ENCODE assay signal across 8 mouse cellular contexts in genomic region chr7:38227181-38227899, GRCm38 (mm10). TPM values are rescaled to one million over a fixed set of nuclear protein-coding genes. Genes with fewer than 3 reads are reported as not detected.
DNase-seq lines count a peak whose midpoint lies in the region; ATAC-seq and TF ChIP-seq lines count a peak whose summit lies in the region.

No protein-coding gene starts in this region.

- no peaks in the 10 kb centered on the region for H3K36me3 ChIP-seq in CH12.LX (replicated peaks in 1 of 2; ENCODE audit: control insufficient read depth in 1 of 2, insufficient read depth in 1 of 2, low read length in 1 of 2)
- H3K36me3 ChIP-seq in erythroblast, embryonic 14.5 days (ENCODE audit: control insufficient read depth): no peaks in the 10 kb centered on the region
- H3K36me3 ChIP-seq in heart, postnatal 0 days (replicated peaks; ENCODE audit: control insufficient read depth, insufficient read depth, low read length): no peaks in the 10 kb centered on the region

- peak overlapping the region; percentile 53 to 74 (median 55) for H3K4me3 ChIP-seq in CH12.LX (replicated peaks in 1 of 3; ENCODE audit: low read depth in 2 of 3, low read length in 2 of 3, poor library complexity in 1 of 3)
- H3K4me3 ChIP-seq in bone marrow macrophage, adult 2 months (ENCODE audit: insufficient read depth, low read length): peak overlapping the region; percentile 63
- peak overlapping the region; percentile 66 for H3K4me3 ChIP-seq in erythroblast, embryonic 14.5 days (replicated peaks)
- peak overlapping the region; percentile 69 for H3K4me3 ChIP-seq in heart, postnatal 0 days (ENCODE audit: low read depth, low read length)
- H3K4me3 ChIP-seq in lung, adult 2 months (replicated peaks; ENCODE audit: extremely low read depth, low read depth, low read length): peak overlapping the region; percentile 81

- dilution Hi-C loops in CH12.LX (cut with MboI; ENCODE audit: extremely low pct_ligation_motif_present, extremely low pct_unique_long_range_greater_than_20kb, low sequenced_read_pairs): no loop called here

- no peak for TF ChIP-seq RAD21 in CH12.LX (IDR thresholded peaks at IDR 0.05; ENCODE audit: low read depth, low read length)

- no peaks in the 10 kb centered on the region for H3K79me2 ChIP-seq in CH12.LX (replicated peaks; ENCODE audit: control insufficient read depth, extremely low read depth, insufficient read depth, poor library complexity, severe bottlenecking)

- no peak for TF ChIP-seq CTCF in CH12.LX (conservative IDR thresholded peaks at IDR 0.05 in 1 of 2, IDR thresholded peaks at IDR 0.05 in 1 of 2; ENCODE audit: low read depth in 2 of 2, low read length in 2 of 2)
- no peak for TF ChIP-seq CTCF in bone marrow macrophage, adult 2 months (IDR thresholded peaks at IDR 0.05; ENCODE audit: low read depth, low read length)
- TF ChIP-seq CTCF in heart, postnatal 0 days (IDR thresholded peaks at IDR 0.05; ENCODE audit: low read depth): no peak
- no peak for TF ChIP-seq CTCF in lung, adult 2 months (IDR thresholded peaks at IDR 0.05; ENCODE audit: insufficient read depth, low read length)

- no peak for DNase-seq in CH12.LX (ENCODE audit: extremely low read depth)
- DNase-seq in heart, postnatal 0 days (ENCODE audit: low spot score): peak; percentile 77
- DNase-seq in kidney, postnatal 25 days: peak; percentile 79 to 91
- peak; percentile 69 for DNase-seq in lung, adult 2 months
- peak; percentile 52 for DNase-seq in urinary bladder, postnatal 10 days (ENCODE audit: low spot score)

- TF ChIP-seq EP300 in CH12.LX (IDR thresholded peaks at IDR 0.05; ENCODE audit: low read length): no peak
- no peak for TF ChIP-seq EP300 in heart, postnatal 0 days (IDR thresholded peaks at IDR 0.05; ENCODE audit: low read depth)

- peaks cover 57% of the 10 kb centered on the region for H3K27me3 ChIP-seq in CH12.LX (replicated peaks)
- H3K27me3 ChIP-seq in erythroblast, embryonic 14.5 days (ENCODE audit: control insufficient read depth): peaks cover 6% of the 10 kb centered on the region
- no peaks in the 10 kb centered on the region for H3K27me3 ChIP-seq in heart, postnatal 0 days (ENCODE audit: control insufficient read depth, insufficient read depth, low read length)

- H3K4me1 ChIP-seq in CH12.LX (ENCODE audit: control insufficient read depth in 1 of 2, insufficient read depth in 2 of 2): peaks cover 10 to 14% of the 10 kb centered on the region in 2 experiments
- H3K4me1 ChIP-seq in bone marrow macrophage, adult 2 months (ENCODE audit: control insufficient read depth, insufficient read depth, low read length): peaks cover 7% of the 10 kb centered on the region
- H3K4me1 ChIP-seq in erythroblast, embryonic 14.5 days (ENCODE audit: control insufficient read depth): peaks cover 17% of the 10 kb centered on the region
- peaks cover 22% of the 10 kb centered on the region for H3K4me1 ChIP-seq in heart, postnatal 0 days (ENCODE audit: control insufficient read depth, insufficient read depth)
- H3K4me1 ChIP-seq in lung, adult 2 months (ENCODE audit: control insufficient read depth, insufficient read depth, low read length): no peaks in the 10 kb centered on the region; the same call in none of the 2 replicates

- H3K4me2 ChIP-seq in CH12.LX (ENCODE audit: insufficient read depth, low read depth, poor library complexity, severe bottlenecking): peak overlapping the region; percentile 64
- peak overlapping the region; percentile 73 for H3K4me2 ChIP-seq in heart, postnatal 0 days (ENCODE audit: low read depth, low read length)

- H3K27ac ChIP-seq in CH12.LX (ENCODE audit: insufficient read depth, low read depth): no peak overlapping the region
- H3K27ac ChIP-seq in bone marrow macrophage, adult 2 months (ENCODE audit: insufficient read depth, low read depth, low read length): no peak overlapping the region
- peak overlapping the region; percentile 94 for H3K27ac ChIP-seq in heart, postnatal 0 days (ENCODE audit: low read depth)

- no peak for TF ChIP-seq POLR2A in CH12.LX (IDR thresholded peaks at IDR 0.05; ENCODE audit: low read depth, low read length)
- TF ChIP-seq POLR2A in bone marrow macrophage, adult 2 months (IDR thresholded peaks at IDR 0.05; ENCODE audit: borderline replicate concordance, low read depth, low read length): 0 out of 2 replicates have a peak, but pooled peaks have one; percentile 38
- peak; percentile 40; the same call in 1 of the 2 replicates for TF ChIP-seq POLR2A in lung, adult 2 months (IDR thresholded peaks at IDR 0.05; ENCODE audit: borderline replicate concordance, extremely low read depth, low read depth, low read length)

- peak; percentile 70 for ATAC-seq in heart, postnatal 0 days (ENCODE audit: insufficient read depth, low read depth)
- ATAC-seq in neutrophil, adult 5-6 weeks (ENCODE audit: extremely low read depth, insufficient number of reproducible peaks, low FRiP score, poor library complexity, severe bottlenecking): peak; percentile 27; the same call in 1 of the 2 replicates

- peak overlapping the region; percentile 8 for H3K9ac ChIP-seq in CH12.LX (ENCODE audit: insufficient read depth, low read depth)
- peak overlapping the region; percentile 69 for H3K9ac ChIP-seq in heart, postnatal 0 days (replicated peaks; ENCODE audit: low read depth, low read length)

- in situ Hi-C loops in CH12.LX (cut with MboI; ENCODE audit: low pct_ligation_motif_present, low pct_unique_long_range_greater_than_20kb, low sequenced_read_pairs): no loop called here

- no peaks in the 10 kb centered on the region for H3K9me3 ChIP-seq in CH12.LX (replicated peaks; ENCODE audit: low read length)
- H3K9me3 ChIP-seq in erythroblast, embryonic 14.5 days (ENCODE audit: control insufficient read depth, low read length): no peaks in the 10 kb centered on the region
- no peaks in the 10 kb centered on the region for H3K9me3 ChIP-seq in heart, postnatal 0 days (replicated peaks; ENCODE audit: control insufficient read depth, low read length)

- WGBS in heart, postnatal 0 days: under 1% methylated on average over 25 of the region's 25 CpGs
- WGBS in lung, adult 2 months: under 1% methylated on average over 25 of the region's 25 CpGs

TF ChIP-seq in CH12.LX, 34 proteins besides CTCF, POLR2A, EP300 and RAD21:
- TF ChIP-seq MXI1 (IDR thresholded peaks at IDR 0.05; ENCODE audit: low read depth, low read length) (no peak), BHLHE40 (IDR thresholded peaks at IDR 0.05; ENCODE audit: low read depth, low read length) (no peak), IRF4 (IDR thresholded peaks at IDR 0.05; ENCODE audit: low read depth, low read length) (no peak), JUN (IDR thresholded peaks at IDR 0.05; ENCODE audit: insufficient read depth, low read depth, low read length) (no peak), E2F4 (IDR thresholded peaks at IDR 0.05; ENCODE audit: insufficient replicate concordance, low read depth, low read length) (no peak), JUND (conservative IDR thresholded peaks at IDR 0.05; ENCODE audit: low read depth, low read length) (no peak), USF2 (conservative IDR thresholded peaks at IDR 0.05; ENCODE audit: low read depth, low read length) (no peak), ZMIZ1 (IDR thresholded peaks at IDR 0.05; ENCODE audit: low read depth, low read length) (no peak), ZKSCAN1 (IDR thresholded peaks at IDR 0.05; ENCODE audit: borderline replicate concordance, low read depth, low read length) (no peak), SMC3 (IDR thresholded peaks at IDR 0.05; ENCODE audit: low read depth, low read length) (no peak), RCOR1 (conservative IDR thresholded peaks at IDR 0.05; ENCODE audit: low read depth, low read length) (no peak), ZNF384 (IDR thresholded peaks at IDR 0.05; ENCODE audit: low read depth, low read length) (no peak)

RNA-seq across cellular contexts. Expression of gene Plekhf1, which starts 0.5 kb away (rescaled TPM):
- total RNA-seq in CH12.LX (2012; rRNA removed): 0.59 and 0.72 TPM in 2 replicates
- 0.16 and 0.24 TPM in 2 replicates for total RNA-seq in CH12.LX (2014; rRNA removed)
- 0.12 TPM in 1 of 2 replicates, not detected in the other for polyA plus RNA-seq in CH12.LX (2012; ENCODE audit: insufficient read length, low read depth)
- polyA plus RNA-seq in bone marrow macrophage, adult 2 months (2012; ENCODE audit: insufficient read depth, insufficient read length, missing spikeins): 0.91 and 0.99 TPM in 2 replicates
- 0.01 TPM in 2 replicates for polyA plus RNA-seq in erythroblast, embryonic 14.5 days (2012)
- 6.3 and 17.5 TPM in 2 replicates for total RNA-seq in heart, postnatal 0 days (2014; rRNA removed; ENCODE audit: low replicate concordance)
- 6.6 and 8.6 TPM in 2 replicates for polyA plus RNA-seq in heart, postnatal 0 days (2015; fragmentation: Nextera tagmentation; extraction: Ambion mirVana)
- polyA plus RNA-seq in lung, adult 2 months (2012; rRNA removed): 3.2 and 4.4 TPM in 2 replicates
- 0.23 and 0.25 TPM in 2 replicates for total RNA-seq in neutrophil, adult 5-6 weeks (2017)

RNA-seq across cellular contexts. Expression of gene Pop4, which starts 43.9 kb away (rescaled TPM):
- 33.5 and 39.7 TPM in 2 replicates for total RNA-seq in CH12.LX (2012; rRNA removed)
- 64.0 and 73.8 TPM in 2 replicates for total RNA-seq in CH12.LX (2014; rRNA removed)
- 50.5 and 63.0 TPM in 2 replicates for polyA plus RNA-seq in CH12.LX (2012; ENCODE audit: insufficient read length, low read depth)
- polyA plus RNA-seq in bone marrow macrophage, adult 2 months (2012; ENCODE audit: insufficient read depth, insufficient read length, missing spikeins): 22.1 and 22.9 TPM in 2 replicates
- polyA plus RNA-seq in erythroblast, embryonic 14.5 days (2012): 0.13 and 0.48 TPM in 2 replicates
- total RNA-seq in heart, postnatal 0 days (2014; rRNA removed; ENCODE audit: low replicate concordance): 27.7 and 29.2 TPM in 2 replicates
- 26.3 TPM in 2 replicates for polyA plus RNA-seq in heart, postnatal 0 days (2015; fragmentation: Nextera tagmentation; extraction: Ambion mirVana)
- polyA plus RNA-seq in lung, adult 2 months (2012; rRNA removed): 5.1 and 9.2 TPM in 2 replicates
- 18.9 and 22.5 TPM in 2 replicates for total RNA-seq in neutrophil, adult 5-6 weeks (2017)

RNA-seq across cellular contexts. Expression of gene 1600014C10Rik, which starts 44.3 kb away (rescaled TPM):
- 7.4 and 8.1 TPM in 2 replicates for total RNA-seq in CH12.LX (2012; rRNA removed)
- total RNA-seq in CH12.LX (2014; rRNA removed): 9.7 and 10.3 TPM in 2 replicates
- polyA plus RNA-seq in CH12.LX (2012; ENCODE audit: insufficient read length, low read depth): 9.4 and 10.6 TPM in 2 replicates
- polyA plus RNA-seq in bone marrow macrophage, adult 2 months (2012; ENCODE audit: insufficient read depth, insufficient read length, missing spikeins): 20.3 and 21.4 TPM in 2 replicates
- 0.02 TPM in 1 of 2 replicates, not detected in the other for polyA plus RNA-seq in erythroblast, embryonic 14.5 days (2012)
- 15.9 and 17.5 TPM in 2 replicates for total RNA-seq in heart, postnatal 0 days (2014; rRNA removed; ENCODE audit: low replicate concordance)
- 16.5 and 19.1 TPM in 2 replicates for polyA plus RNA-seq in heart, postnatal 0 days (2015; fragmentation: Nextera tagmentation; extraction: Ambion mirVana)
- 12.2 and 16.4 TPM in 2 replicates for polyA plus RNA-seq in lung, adult 2 months (2012; rRNA removed)
- 44.3 and 52.8 TPM in 2 replicates for total RNA-seq in neutrophil, adult 5-6 weeks (2017)

Comparison
In these comparisons a context has a peak if more than half of its experiments do, and no peak if none do; other contexts are left out.
1. RNA of gene 1600014C10Rik, which starts 44.3 kb away (polyA plus RNA-seq): 20.3 to 21.4 TPM in bone marrow macrophage, adult 2 months, 16.5 to 19.1 TPM in heart, postnatal 0 days, 12.2 to 16.4 TPM in lung, adult 2 months and 9.4 to 10.6 TPM in CH12.LX; 0.02 TPM in erythroblast, embryonic 14.5 days; every median in the first group is over 10 times any median in the second.
2. Peak in every context shown above with its lines, with median percentiles within 50 percentile points of each other: H3K4me3 ChIP-seq.